Comparison of ENCODE assay signal across 10 mouse cellular contexts in genomic region chr11:121047826-121048399, GRCm38 (mm10). TPM values are rescaled to one million over a fixed set of nuclear protein-coding genes. Genes with fewer than 3 reads are reported as not detected.
A peak's percentile ranks its signal among the peaks of the same experiment; 100 is the strongest.
DNase-seq lines count a peak whose midpoint lies in the region; ATAC-seq and TF ChIP-seq lines count a peak whose summit lies in the region.
"Had no signal": no experiment of that assay in that cellular context is flagged by ENCODE, and none has a peak within 500 bp of the region (broad histone marks: within the 10 kb centered on the region; RNA-seq: fewer than 3 reads in every experiment).

No protein-coding gene starts in this region.

- no peak overlapping the region for H3K9ac ChIP-seq in lung, postnatal 0 days (replicated peaks; ENCODE audit: low read depth)

- WGBS in lung, postnatal 0 days, result 49% methylated on average over 2 of the region's 2 CpGs

- DNase-seq in adrenal gland, postnatal 14 days, result peak; percentile 53
- no peak for DNase-seq in adrenal gland, adult 2 months
- DNase-seq in left cerebral cortex, postnatal 14 days (ENCODE audit: low spot score in 2 of 2), result peak; percentile 37 to 53
- no peak for DNase-seq in left cerebral cortex, adult 8-10 months (ENCODE audit: low spot score in 2 of 2)
- DNase-seq in brain, adult 2 months (ENCODE audit: low read depth, low spot score), result peak; percentile 74
- peak; percentile 62 for DNase-seq in lung, postnatal 0 days (ENCODE audit: low spot score)
- DNase-seq in testis, postnatal 14 days (ENCODE audit: low spot score), result no peak
- DNase-seq in adrenal gland, postnatal 10 days, result no peak
- DNase-seq: thymus, postnatal 36 days had no signal

- H3K4me3 ChIP-seq in lung, postnatal 0 days (ENCODE audit: low read depth, low read length), result no peak overlapping the region

- no peak for ATAC-seq in lung, postnatal 0 days

- H3K4me1 ChIP-seq in lung, postnatal 0 days (ENCODE audit: insufficient read depth, low read depth, low read length), result no peaks in the 10 kb centered on the region

- TF ChIP-seq EP300 in lung, postnatal 0 days (IDR thresholded peaks at IDR 0.05), result no peak

- no peaks in the 10 kb centered on the region for H3K9me3 ChIP-seq in lung, postnatal 0 days (ENCODE audit: low read length)

- TF ChIP-seq CTCF in lung, postnatal 0 days (IDR thresholded peaks at IDR 0.05), result peak; percentile 69

- no peaks in the 10 kb centered on the region for H3K36me3 ChIP-seq in lung, postnatal 0 days (ENCODE audit: insufficient read depth, low read length)

- H3K27me3 ChIP-seq in lung, postnatal 0 days (replicated peaks; ENCODE audit: insufficient read depth, low read length), result no peaks in the 10 kb centered on the region

- H3K4me2 ChIP-seq in lung, postnatal 0 days (replicated peaks; ENCODE audit: low read depth, low read length), result no peak overlapping the region

- intact Hi-C loops in left cerebral cortex, postnatal 14 days (cut with DNase I), result no loop called here

- 0 out of 2 replicates have a peak overlapping the region, but pooled peaks have one; percentile 3 for H3K27ac ChIP-seq in lung, postnatal 0 days (ENCODE audit: low read length)

RNA-seq across cellular contexts. Expression of gene Cd7, which starts 8.7 kb away (rescaled TPM):
- total RNA-seq in adrenal gland, postnatal 14 days (2021), result 0.48 and 3.8 TPM in 2 replicates
- total RNA-seq in adrenal gland, adult 2 months (2021), result under 1 TPM; 0.69 TPM
- 1.8 and 3.3 TPM in 2 replicates for polyA plus RNA-seq in adrenal gland, adult 2 months (2012; rRNA removed)
- total RNA-seq in left cerebral cortex, postnatal 14 days (2021), result under 1 TPM; 0.36 to 0.62 TPM
- 1 to 10 TPM; 1.3 to 2.7 (median 1.4) TPM for total RNA-seq in left cerebral cortex, adult 8-10 months (2022)
- 2.4 TPM in 2 replicates for polyA plus RNA-seq in lung, postnatal 0 days (2015; fragmentation: Nextera tagmentation; extraction: Ambion mirVana)
- 1 to 10 TPM; 1.7 to 2.8 TPM for total RNA-seq in adrenal gland, postnatal 10 days (2021)
- polyA plus RNA-seq: C2C12 had no signal

RNA-seq across cellular contexts. Expression of gene Sectm1b, which starts 15.5 kb away (rescaled TPM):
- total RNA-seq in adrenal gland, postnatal 14 days (2021), result not detected in 2 replicates
- total RNA-seq in adrenal gland, adult 2 months (2021), result not detected
- polyA plus RNA-seq in adrenal gland, adult 2 months (2012; rRNA removed), result not detected in 2 replicates
- total RNA-seq in left cerebral cortex, postnatal 14 days (2021), result not detected
- not detected for total RNA-seq in left cerebral cortex, adult 8-10 months (2022)
- 0.24 and 0.31 TPM in 2 replicates for polyA plus RNA-seq in lung, postnatal 0 days (2015; fragmentation: Nextera tagmentation; extraction: Ambion mirVana)
- not detected for total RNA-seq in adrenal gland, postnatal 10 days (2021)
- polyA plus RNA-seq: C2C12 had no signal

RNA-seq across cellular contexts. Expression of gene Sectm1a, which starts 33.1 kb away (rescaled TPM):
- total RNA-seq in adrenal gland, postnatal 14 days (2021), result not detected in 2 replicates
- not detected for total RNA-seq in adrenal gland, adult 2 months (2021)
- polyA plus RNA-seq in adrenal gland, adult 2 months (2012; rRNA removed), result 0.09 and 0.19 TPM in 2 replicates
- total RNA-seq in left cerebral cortex, postnatal 14 days (2021), result not detected
- not detected for total RNA-seq in left cerebral cortex, adult 8-10 months (2022)
- 0.29 TPM in 2 replicates for polyA plus RNA-seq in lung, postnatal 0 days (2015; fragmentation: Nextera tagmentation; extraction: Ambion mirVana)
- under 1 TPM; 0.24 to 0.42 TPM for total RNA-seq in adrenal gland, postnatal 10 days (2021)
- polyA plus RNA-seq: C2C12 had no signal

RNA-seq across cellular contexts. Expression of gene Csnk1d, which starts 56.8 kb away (rescaled TPM):
- total RNA-seq in adrenal gland, postnatal 14 days (2021), result 124 and 135 TPM in 2 replicates
- total RNA-seq in adrenal gland, adult 2 months (2021), result 100 to 1,000 TPM; 114 to 126 TPM
- 39.8 and 48.7 TPM in 2 replicates for polyA plus RNA-seq in adrenal gland, adult 2 months (2012; rRNA removed)
- 100 to 1,000 TPM; 112 to 115 TPM for total RNA-seq in left cerebral cortex, postnatal 14 days (2021)
- 100 to 1,000 TPM; 112 to 116 (median 113) TPM for total RNA-seq in left cerebral cortex, adult 8-10 months (2022)
- 83.7 and 84.4 TPM in 2 replicates for polyA plus RNA-seq in lung, postnatal 0 days (2015; fragmentation: Nextera tagmentation; extraction: Ambion mirVana)
- total RNA-seq in adrenal gland, postnatal 10 days (2021), result 100 to 1,000 TPM; 129 to 131 TPM

Comparison
In these comparisons a context has a peak if more than half of its experiments do, and no peak if none do; other contexts are left out.
1. DNase-seq: peak in adrenal gland, postnatal 14 days (single experiment), left cerebral cortex, postnatal 14 days (2 of 2), brain, adult 2 months (single experiment) and lung, postnatal 0 days (single experiment); none in adrenal gland, adult 2 months (single experiment), left cerebral cortex, adult 8-10 months (0 of 2), testis, postnatal 14 days (single experiment) and adrenal gland, postnatal 10 days (single experiment).